Mouse (Mus musculus): ENCODE results near the gene Gm3409.
"Not testable (repeated sequence)": the region's sequence is repeated elsewhere in the genome, so short reads cannot be mapped to it uniquely, and the experiment has no call there.

Gene Gm3409

DNA sequence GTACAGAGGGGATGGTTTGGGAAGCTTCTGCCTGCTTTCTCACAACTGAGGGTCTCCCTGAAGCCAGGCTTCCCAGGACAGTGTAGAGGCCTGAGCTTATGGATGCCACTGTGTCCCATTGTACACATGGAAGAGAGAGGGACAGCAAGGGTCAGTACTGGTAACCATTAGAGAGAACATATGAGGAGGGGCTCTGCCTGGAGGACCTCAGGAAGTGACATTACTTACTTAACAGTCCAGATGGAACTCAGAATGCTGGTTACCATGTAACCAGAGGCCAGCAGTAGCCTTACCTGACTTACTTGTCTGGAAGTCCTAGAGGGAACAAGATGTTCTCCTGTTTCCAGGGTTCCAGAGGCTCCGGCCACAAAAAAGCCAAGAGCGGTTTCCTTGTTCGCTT, at the start of gene Gm3409:
Gm3409 (plus strand) TSS at position 301 of the 400 bp plus-strand sequence.
- DNase-seq (ENCODE audit: low read depth, low spot score) = not testable (repeated sequence)

GRCm38 (mm10) chr5:146488959-146489358, 48.5 kb upstream of the Gm3409 start:
- not testable (repeated sequence) for DNase-seq (ENCODE audit: low read depth, low spot score)

- DNase-seq (ENCODE audit: low read depth, low spot score) = not testable (repeated sequence)
Measured at GRCm38 (mm10) chr5:146491063-146491462, 46.4 kb upstream of the Gm3409 start, which contains the start of gene Gm6370. Gm6370 (plus strand) TSS chr5:146491363.

DNA sequence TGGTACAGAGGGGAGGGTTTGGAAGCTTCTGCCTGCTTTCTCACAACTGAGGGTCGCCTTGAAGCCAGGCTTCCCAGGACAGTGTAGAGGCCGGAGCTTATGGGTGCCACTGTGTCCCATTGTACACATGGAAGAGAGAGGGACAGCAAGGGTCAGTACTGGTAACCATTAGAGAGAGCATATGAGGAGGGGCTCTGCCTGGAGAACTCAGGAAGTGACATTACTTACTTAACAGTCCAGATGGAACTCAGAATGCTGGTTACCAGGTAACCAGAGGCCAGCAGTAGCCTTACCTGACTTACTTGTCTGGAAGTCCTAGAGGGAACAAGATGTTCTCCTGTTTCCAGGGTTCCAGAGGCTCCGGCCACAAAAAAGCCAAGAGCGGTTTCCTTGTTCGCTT, 35.3 kb upstream of the Gm3409 start, which contains the start of gene 4930449I24Rik:
4930449I24Rik (plus strand) TSS at position 301 of the 400 bp plus-strand sequence.
- not testable (repeated sequence) for DNase-seq (ENCODE audit: low read depth, low spot score)

- not testable (repeated sequence) for DNase-seq (ENCODE audit: low read depth, low spot score)
Measured at GRCm38 (mm10) chr5:146513823-146514222, 23.6 kb upstream of the Gm3409 start, which contains the start of gene Gm3402. Gm3402 (plus strand) TSS chr5:146514123.

GRCm38 (mm10) chr5:146525501-146525900, 11.9 kb upstream of the Gm3409 start, which contains the start of gene Gm3404:
Gm3404 (plus strand) TSS chr5:146525801.
- DNase-seq (ENCODE audit: low read depth, low spot score) = not testable (repeated sequence)

GRCm38 (mm10) chr5:146555836-146556235, 18.4 kb downstream of the Gm3409 start, which contains the start of gene Gm3415:
Gm3415 (plus strand) TSS chr5:146556136.
- DNase-seq (ENCODE audit: low read depth, low spot score) = not testable (repeated sequence)

- no peak for DNase-seq (ENCODE audit: low read depth, low spot score)
Measured at GRCm38 (mm10) chr5:146564259-146564658, 26.8 kb downstream of the Gm3409 start.

- DNase-seq (ENCODE audit: low read depth, low spot score) = peak; percentile 68
Measured at GRCm38 (mm10) chr5:146567054-146567453, 29.6 kb downstream of the Gm3409 start.

GRCm38 (mm10) chr5:146570179-146570578, 32.7 kb downstream of the Gm3409 start:
- not testable (repeated sequence) for DNase-seq (ENCODE audit: low read depth, low spot score)

DNA sequence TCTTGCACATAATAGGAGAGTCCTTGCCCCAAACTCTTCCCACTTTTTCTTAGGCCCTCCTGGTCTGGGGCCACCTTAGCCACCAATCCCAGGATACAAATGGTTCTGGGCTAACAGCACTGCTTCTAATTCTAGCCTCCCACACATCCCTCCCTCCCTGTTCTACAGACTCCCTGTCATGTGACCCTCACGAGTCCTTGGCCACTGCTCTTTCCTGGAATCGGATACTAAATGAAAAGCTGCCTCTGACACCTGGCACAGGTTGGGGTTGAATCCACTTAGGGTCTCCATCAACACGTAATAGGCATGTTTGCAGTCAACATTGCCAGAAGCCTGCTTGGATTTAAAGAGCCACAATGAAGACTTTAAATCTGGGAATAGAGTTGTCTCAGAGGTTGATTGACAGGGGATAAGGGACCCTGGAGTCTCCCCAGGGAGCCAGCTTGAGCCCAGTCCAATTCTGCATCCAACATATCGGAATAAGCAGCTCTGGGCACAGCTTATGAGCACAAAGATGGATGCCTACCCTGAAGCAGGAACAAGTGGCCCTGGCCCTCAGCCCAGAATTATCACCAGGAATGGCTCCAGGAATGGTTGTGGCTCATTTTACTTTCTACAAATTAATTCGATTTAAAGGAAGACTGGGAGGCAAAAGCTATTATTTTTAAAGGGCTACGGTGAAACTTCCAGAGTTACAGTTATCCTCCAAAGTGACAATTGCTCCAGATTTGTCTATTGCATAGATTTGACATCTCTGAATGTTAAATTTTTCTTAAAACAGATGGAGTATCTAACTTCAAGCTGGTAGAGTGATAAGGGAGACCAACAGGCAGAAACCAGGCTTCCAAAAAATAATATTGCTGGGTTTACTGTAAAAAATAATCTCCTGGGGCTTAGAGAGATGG, 34.6 kb downstream of the Gm3409 start:
- not testable (repeated sequence) for DNase-seq (ENCODE audit: low read depth, low spot score)

DNA sequence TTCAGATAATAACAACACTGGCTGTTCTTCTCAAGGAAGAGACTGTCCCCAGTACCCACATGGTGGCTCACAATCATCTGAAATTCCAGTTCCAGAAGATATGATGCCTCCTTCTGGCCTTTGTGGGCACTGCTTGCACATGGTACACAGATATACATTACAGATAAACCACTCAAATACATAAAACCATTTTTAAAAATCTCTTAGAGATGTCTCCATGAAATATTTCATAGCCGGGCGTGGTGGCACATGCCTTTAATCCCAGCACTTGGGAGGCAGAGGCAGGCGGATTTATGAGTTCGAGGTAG, 35.2 kb downstream of the Gm3409 start:
- DNase-seq (ENCODE audit: low read depth, low spot score) = not testable (repeated sequence)

GRCm38 (mm10) chr5:146576668-146577067, 39.2 kb downstream of the Gm3409 start:
- DNase-seq (ENCODE audit: low read depth, low spot score) = no peak

GRCm38 (mm10) chr5:146584156-146584477, 46.7 kb downstream of the Gm3409 start:
- DNase-seq (ENCODE audit: low read depth, low spot score) = peak; percentile 18

DNA sequence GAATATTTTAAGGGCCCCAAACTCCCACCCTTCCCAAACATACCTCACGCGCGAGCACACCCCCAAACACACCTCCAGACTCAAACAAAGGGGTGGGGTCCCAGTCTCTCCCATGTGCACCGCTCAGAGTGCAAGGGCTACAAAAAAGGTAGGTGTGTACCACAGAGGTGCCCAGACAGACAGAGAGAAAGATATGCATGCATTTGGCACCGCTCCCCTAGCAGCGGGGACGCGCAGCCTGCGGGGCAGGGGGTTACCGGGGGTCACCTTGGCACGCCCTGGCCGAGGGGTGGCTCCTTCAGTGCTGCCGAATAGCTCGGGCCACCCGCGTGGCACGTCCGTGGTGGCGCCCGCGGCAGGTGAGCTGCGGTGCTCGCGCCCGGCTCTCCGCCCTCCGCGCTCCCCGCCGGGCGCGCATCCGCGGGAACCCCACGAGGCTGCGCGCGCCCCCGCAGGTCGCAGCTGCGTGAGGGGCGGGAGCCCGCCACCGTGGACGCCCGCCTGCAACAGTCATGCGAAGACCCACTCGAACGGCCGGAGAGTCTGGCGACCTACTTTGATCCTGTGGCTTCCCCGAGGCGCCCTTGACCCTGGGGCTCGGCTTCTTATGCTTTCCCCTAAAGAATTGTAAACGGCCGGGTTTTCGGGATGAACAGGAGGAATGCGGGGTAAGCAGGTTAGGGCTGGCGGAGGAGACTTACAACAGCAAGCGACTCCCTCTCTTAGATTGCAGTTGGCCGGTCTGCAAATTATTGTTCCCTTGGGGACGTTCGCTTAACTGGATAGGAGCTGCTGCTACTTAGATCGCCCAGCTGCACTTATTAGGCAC, 47.2 kb downstream of the Gm3409 start, which contains the start of gene Gpr12:
Gpr12 (minus strand) TSS at position 762 of the 829 bp plus-strand sequence.
- peak; percentile 67 for DNase-seq (ENCODE audit: low read depth, low spot score)

DNA sequence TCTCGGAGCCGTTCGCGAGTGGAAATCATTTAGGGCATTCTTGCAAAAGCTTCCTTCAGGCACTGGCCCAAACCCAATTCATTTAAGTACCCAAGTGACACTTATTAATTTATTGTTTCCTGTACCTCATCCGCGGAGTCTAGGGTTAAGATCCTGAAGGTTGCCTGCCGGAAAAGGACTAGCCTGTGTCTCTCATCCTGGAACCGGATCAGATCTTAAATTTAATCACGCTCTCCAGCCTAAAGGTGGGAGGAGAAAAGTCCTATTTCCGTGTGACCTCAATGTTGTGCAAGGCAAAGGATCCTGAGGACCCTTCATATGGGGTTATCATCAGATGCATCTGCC, 47.8 kb downstream of the Gm3409 start:
- DNase-seq (ENCODE audit: low read depth, low spot score) = no peak

DNA sequence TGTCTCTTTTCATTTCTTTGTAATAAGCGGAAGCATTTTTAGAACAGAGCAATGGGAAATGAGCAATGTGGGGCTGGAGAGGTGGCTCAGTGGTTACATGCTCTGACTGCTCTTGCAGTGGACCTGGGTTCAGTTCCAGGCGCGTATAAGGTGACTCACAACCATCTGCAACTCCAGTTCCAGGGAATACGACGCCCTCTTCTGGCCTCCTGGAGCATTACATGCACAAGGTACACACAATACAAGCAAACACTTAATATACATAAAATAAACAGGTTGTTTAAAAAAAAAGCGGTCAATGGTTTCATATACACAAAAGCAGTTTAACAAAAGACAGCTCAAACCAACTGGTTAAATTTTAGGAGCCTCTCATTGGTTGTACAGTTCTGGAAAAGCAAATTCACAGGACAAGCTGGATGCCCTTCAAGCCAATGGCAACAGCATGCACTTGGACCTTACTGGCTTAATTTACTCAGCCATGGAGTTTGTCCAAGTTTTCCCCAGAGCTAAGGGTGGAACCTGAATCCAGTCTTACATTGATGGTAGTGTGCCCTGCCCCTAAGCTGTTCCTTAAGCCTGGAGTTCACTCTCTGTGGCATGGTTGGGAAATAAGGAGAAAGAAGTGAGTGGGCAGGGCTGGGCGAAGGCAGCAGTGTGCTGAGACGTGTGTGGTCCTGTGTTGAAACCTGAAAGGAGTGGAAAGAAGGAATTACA, 49.1 kb downstream of the Gm3409 start:
- no peak for DNase-seq (ENCODE audit: low read depth, low spot score)

Data from forelimb bud, embryonic 11.5 days (tissue).